Mouse (Mus musculus) gastrocnemius, postnatal 25 days (tissue): ENCODE data around the gene Birc7. TPM values are rescaled to one million over a fixed set of nuclear protein-coding genes. Genes with fewer than 3 reads are reported as not detected.

Source experiments
- DNase-seq: peaks from one replicate; pipeline ENCODE4 v3.0.0; 2022
- microRNA-seq, 2 experiments: library from miRNA; unstranded; fragments of <30 nt; microRNA quantifications; one replicate each; pipeline ENCODE4 v1.2.0; 2021; ENCODE audit warnings: borderline replicate concordance in 2 of 2
- total RNA-seq, 2 experiments: library from RNA; stranded (reverse); gene quantifications; 1 replicate in 1 of 2; 2 replicates in 1 of 2; pipeline ENCODE4 v1.2.3; 2021

Gene Birc7
- total RNA-seq, 2 experiments from 2014 or later: not detected

DNA sequence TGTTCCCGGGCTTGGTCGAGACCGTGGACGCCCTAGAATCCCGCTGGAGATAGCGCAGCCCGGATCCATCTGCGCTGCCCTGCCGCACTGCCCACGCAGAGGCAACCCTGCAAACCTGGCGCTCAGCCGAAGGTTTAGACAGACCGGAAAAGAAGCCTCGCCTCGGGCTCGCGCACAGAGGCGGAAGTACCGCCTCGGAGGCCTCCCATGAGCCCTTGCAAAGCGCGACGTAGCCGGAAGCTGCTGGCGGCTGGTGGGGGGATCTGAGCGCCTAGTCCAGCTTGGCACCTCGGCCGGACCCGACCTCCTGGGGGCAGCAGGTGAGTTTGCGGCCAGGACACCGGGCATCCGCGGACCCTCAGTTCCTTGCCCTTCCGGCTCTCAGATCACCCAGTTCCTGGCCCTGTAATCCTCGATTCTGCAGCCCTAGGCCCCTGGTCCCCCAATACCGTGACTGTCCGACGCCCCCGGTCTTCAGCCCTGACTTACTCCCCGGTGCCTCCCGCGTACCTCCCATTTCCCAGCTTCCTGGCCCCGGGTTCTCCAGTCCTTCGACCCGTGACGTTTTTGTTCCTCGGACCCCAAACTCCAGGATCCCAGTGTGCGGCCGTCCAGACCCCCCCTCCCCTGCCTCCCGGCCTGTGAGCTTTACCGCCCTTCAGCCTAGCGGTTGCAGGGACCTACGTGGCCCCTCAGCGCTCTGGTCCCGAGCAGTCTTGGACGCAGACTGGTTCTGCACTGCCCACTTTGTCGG, 38.4 kb downstream of the Birc7 start, which contains the start of gene Arfgap1:
Gene Arfgap1 (plus strand): TSS at position 216 of the 754 bp plus-strand sequence.
- peak; percentile 89 for DNase-seq

DNA sequence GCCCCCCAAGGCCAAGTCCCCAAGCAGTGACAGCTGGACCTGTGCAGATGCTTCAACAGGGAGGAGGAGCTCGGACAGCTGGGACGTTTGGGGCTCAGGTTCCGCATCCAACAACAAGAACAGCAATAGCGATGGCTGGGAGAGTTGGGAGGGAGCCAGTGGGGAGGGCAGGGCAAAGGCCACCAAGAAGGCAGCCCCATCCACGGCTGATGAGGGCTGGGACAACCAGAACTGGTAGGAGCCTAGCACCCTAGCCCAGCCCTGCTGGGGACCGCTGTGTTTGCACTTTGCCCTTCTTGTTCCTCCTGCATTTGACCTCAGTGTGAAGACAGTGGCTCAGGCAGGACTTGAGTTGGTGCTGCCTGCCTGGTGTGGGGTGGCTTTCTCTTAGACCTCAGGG, 52.3 kb downstream of the Birc7 start:
- no peak for DNase-seq

Small RNA genes lying within 50 kb of the gene (microRNA-seq; reads per million reads assigned to microRNA genes)
- gene Mir124a-3: 0 reads per million in 2 experiments

Other genes starting within 250 kb of the Birc7 start
- 10 to 100 TPM; 14.6 to 16.2 TPM for gene Dido1, start 219.0 kb upstream of the Birc7 start, total RNA-seq
- 10 to 100 TPM; 31.8 to 34.4 TPM for gene Gid8, start 218.9 kb upstream of the Birc7 start, total RNA-seq
- gene Slc17a9, start 203.8 kb upstream of the Birc7 start, total RNA-seq: under 1 TPM; 0.20 to 0.48 TPM
- not detected for gene Bhlhe23, start 152.1 kb upstream of the Birc7 start, total RNA-seq
- 10 to 100 TPM; 31.9 to 34.1 TPM for gene Ythdf1, start 8.1 kb upstream of the Birc7 start, total RNA-seq
- gene Nkain4, start 25.7 kb downstream of the Birc7 start, total RNA-seq: under 1 TPM in 1 of 2 experiments, not detected in 1; 0.49 TPM
- 10 to 100 TPM; 26.6 to 33.7 TPM for gene Arfgap1, start 38.2 kb downstream of the Birc7 start, total RNA-seq
- 1 to 10 TPM; 2.3 to 2.9 TPM for gene Col20a1, start 57.5 kb downstream of the Birc7 start, total RNA-seq
- under 1 TPM in 1 of 2 experiments, not detected in 1; 0.54 TPM for gene Chrna4, start 114.5 kb downstream of the Birc7 start, total RNA-seq
- not detected for gene Kcnq2, start 206.3 kb downstream of the Birc7 start, total RNA-seq
- 1,000 to 10,000 TPM; 1,917 to 2,157 TPM for gene Eef1a2, start 228.0 kb downstream of the Birc7 start, total RNA-seq